Mouse (Mus musculus) heart, embryonic 14.5 days (tissue): ENCODE results near the gene Acvr2b. TPM values are rescaled to one million over a fixed set of nuclear protein-coding genes. Genes with fewer than 3 reads are reported as not detected.

Experiments used
- ATAC-seq: fragments of 200-750 bp; cut with Nextera tagmentation; 2 replicates; pipeline ENCODE4 v1.8.0; 2017; ENCODE audit warnings: low read depth, moderate TSS enrichment; ENCODE audit not compliant: insufficient number of reproducible peaks, insufficient read depth, low FRiP score
- H3K27ac ChIP-seq, 2 experiments: fragments of 200-500 bp in 1 of 2; fragments of 300-500 bp in 1 of 2; sonication (generic) in 1 of 2; replicated peaks in 1 of 2; 2 replicates each; pipeline ENCODE4 v1.5.1; 2012 to 2014; ENCODE audit warnings: low read depth in 2 of 2, low read length in 2 of 2, control low read depth in 1 of 2, mild to moderate bottlenecking in 1 of 2, mixed read lengths in 1 of 2; ENCODE audit not compliant: control insufficient read depth in 1 of 2, insufficient read depth in 1 of 2
- H3K27me3 ChIP-seq: fragments of 300-500 bp; sonication (generic); 2 replicates; pipeline ENCODE4 v1.6.1; 2014; ENCODE audit warnings: mild to moderate bottlenecking, low read length, control low read depth; ENCODE audit not compliant: control insufficient read depth, insufficient read depth
- H3K36me3 ChIP-seq: fragments of 300-500 bp; sonication (generic); 2 replicates; pipeline ENCODE4 v1.6.1; 2014; ENCODE audit warnings: mild to moderate bottlenecking, control low read depth, low read length, mixed read lengths; ENCODE audit not compliant: control insufficient read depth, insufficient read depth
- H3K4me1 ChIP-seq, 2 experiments: fragments of 200-500 bp in 1 of 2; fragments of 300-500 bp in 1 of 2; sonication (generic) in 1 of 2; 2 replicates each; pipeline ENCODE4 v1.6.1; 2012 to 2014; ENCODE audit warnings: low read length in 2 of 2, control low read depth in 1 of 2, mixed read lengths in 1 of 2; ENCODE audit not compliant: control insufficient read depth in 2 of 2, insufficient read depth in 2 of 2
- H3K4me2 ChIP-seq: fragments of 300-500 bp; sonication (generic); 2 replicates; pipeline ENCODE4 v1.6.1; 2014; ENCODE audit warnings: mild to moderate bottlenecking, low read length
- H3K4me3 ChIP-seq, 2 experiments: fragments of 200-500 bp in 1 of 2; fragments of 300-500 bp in 1 of 2; sonication (generic) in 1 of 2; 2 replicates each; pipeline ENCODE4 v1.5.1; 2012 to 2014; ENCODE audit warnings: low read length in 2 of 2, mild to moderate bottlenecking in 2 of 2, control low read depth in 1 of 2, low read depth in 1 of 2, moderate library complexity in 1 of 2; ENCODE audit not compliant: control insufficient read depth in 1 of 2, insufficient read depth in 1 of 2
- H3K9ac ChIP-seq: fragments of 300-500 bp; sonication (generic); 2 replicates; pipeline ENCODE4 v1.6.1; 2014; ENCODE audit warnings: mild to moderate bottlenecking, low read length
- H3K9me3 ChIP-seq: fragments of 300-500 bp; sonication (generic); 2 replicates; pipeline ENCODE4 v1.6.1; 2016; ENCODE audit warnings: low read length, control low read depth; ENCODE audit not compliant: control insufficient read depth
- WGBS: fragments of 180-500 bp; shearing (Covaris S2); extraction: QIAGEN DNeasy Blood & Tissue Kit; methylation state at CpG from one replicate; pipeline ENCODE4 v1.1.7; 2014; 5-methylcytosine and 5-hydroxymethylcytosine counted together
- polyA plus RNA-seq: library from polyadenylated mRNA; unstranded; fragments of >200 nt; fragmentation: Nextera tagmentation; extraction: Ambion mirVana; gene quantifications from 2 replicates; pipeline ENCODE4 v1.2.1, GENCODE M21; 2014

Gene Acvr2b
- polyA plus RNA-seq, 1 experiment from 2014 or later = 21.6 TPM

DNA sequence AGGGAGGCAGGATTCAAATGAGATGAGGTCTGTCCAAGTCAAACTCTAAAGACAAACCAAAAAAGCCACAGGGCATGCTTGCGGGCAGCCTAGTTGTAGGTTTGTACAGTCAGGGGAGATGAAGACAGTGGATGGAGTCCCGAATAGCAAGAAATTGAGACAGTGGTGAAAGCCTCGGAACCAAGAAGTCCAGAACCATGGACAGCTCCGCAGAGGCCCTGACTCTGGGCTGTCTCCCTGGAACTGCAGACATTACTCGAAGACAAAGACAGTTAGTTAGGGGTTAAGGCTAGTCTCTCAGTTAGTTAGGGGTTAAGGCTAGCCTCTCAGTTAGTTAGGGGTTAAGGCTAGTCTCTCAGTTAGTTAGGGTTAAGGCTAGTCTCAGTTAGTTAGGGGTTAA, 13.0 kb upstream of the Acvr2b start:
- H3K36me3 ChIP-seq = no peaks in the 10 kb centered on the region
- no peak overlapping the region for H3K4me2 ChIP-seq
- H3K27me3 ChIP-seq = no peaks in the 10 kb centered on the region
- 33% methylated on average over 5 of the region's 5 CpGs for WGBS
- no peak for ATAC-seq
- H3K4me3 ChIP-seq = no peak overlapping the region
- H3K9ac ChIP-seq = no peak overlapping the region
- H3K4me1 ChIP-seq = no peaks in the 10 kb centered on the region
- H3K27ac ChIP-seq = no peak overlapping the region
- H3K9me3 ChIP-seq = no peaks in the 10 kb centered on the region

- Histone ChIP-seq H3K4me1 (no peaks in the 10 kb centered on the region), H3K9ac (no peak overlapping the region), H3K4me2 (no peak overlapping the region), H3K36me3 (no peaks in the 10 kb centered on the region), H3K9me3 (no peaks in the 10 kb centered on the region), H3K27me3 (no peaks in the 10 kb centered on the region), H3K27ac (no peak overlapping the region), H3K4me3 (no peak overlapping the region)
- WGBS = 79% methylated on average over 2 of the region's 2 CpGs
- no peak for ATAC-seq
Measured at GRCm38 (mm10) chr9:119390214-119390613, 11.7 kb upstream of the Acvr2b start.

GRCm38 (mm10) chr9:119394808-119395207, 7.1 kb upstream of the Acvr2b start:
- no peak overlapping the region for H3K4me2 ChIP-seq
- no peaks in the 10 kb centered on the region for H3K4me1 ChIP-seq
- H3K9me3 ChIP-seq = no peaks in the 10 kb centered on the region
- H3K4me3 ChIP-seq = no peak overlapping the region
- WGBS = 63% methylated on average over 1 of the region's 1 CpGs
- H3K27ac ChIP-seq = no peak overlapping the region
- no peaks in the 10 kb centered on the region for H3K36me3 ChIP-seq
- H3K9ac ChIP-seq = no peak overlapping the region
- H3K27me3 ChIP-seq = no peaks in the 10 kb centered on the region
- ATAC-seq = no peak

- 5% methylated on average over 7 of the region's 7 CpGs for WGBS
- Histone ChIP-seq H3K36me3 (no peaks in the 10 kb centered on the region), H3K4me2 (peak overlapping the region; percentile 99), H3K9ac (peak overlapping the region; percentile 67), H3K9me3 (no peaks in the 10 kb centered on the region), H3K27me3 (no peaks in the 10 kb centered on the region), H3K4me3 (peak overlapping the region; percentile 60 to 87), H3K4me1 (peaks cover 5 to 14% of the 10 kb centered on the region in 2 experiments), H3K27ac (peak overlapping the region; percentile 41 to 43; a peak in 1 of 4 replicates)
- ATAC-seq = no peak
Measured at GRCm38 (mm10) chr9:119401351-119401750, 567 bp upstream of the Acvr2b start.

DNA sequence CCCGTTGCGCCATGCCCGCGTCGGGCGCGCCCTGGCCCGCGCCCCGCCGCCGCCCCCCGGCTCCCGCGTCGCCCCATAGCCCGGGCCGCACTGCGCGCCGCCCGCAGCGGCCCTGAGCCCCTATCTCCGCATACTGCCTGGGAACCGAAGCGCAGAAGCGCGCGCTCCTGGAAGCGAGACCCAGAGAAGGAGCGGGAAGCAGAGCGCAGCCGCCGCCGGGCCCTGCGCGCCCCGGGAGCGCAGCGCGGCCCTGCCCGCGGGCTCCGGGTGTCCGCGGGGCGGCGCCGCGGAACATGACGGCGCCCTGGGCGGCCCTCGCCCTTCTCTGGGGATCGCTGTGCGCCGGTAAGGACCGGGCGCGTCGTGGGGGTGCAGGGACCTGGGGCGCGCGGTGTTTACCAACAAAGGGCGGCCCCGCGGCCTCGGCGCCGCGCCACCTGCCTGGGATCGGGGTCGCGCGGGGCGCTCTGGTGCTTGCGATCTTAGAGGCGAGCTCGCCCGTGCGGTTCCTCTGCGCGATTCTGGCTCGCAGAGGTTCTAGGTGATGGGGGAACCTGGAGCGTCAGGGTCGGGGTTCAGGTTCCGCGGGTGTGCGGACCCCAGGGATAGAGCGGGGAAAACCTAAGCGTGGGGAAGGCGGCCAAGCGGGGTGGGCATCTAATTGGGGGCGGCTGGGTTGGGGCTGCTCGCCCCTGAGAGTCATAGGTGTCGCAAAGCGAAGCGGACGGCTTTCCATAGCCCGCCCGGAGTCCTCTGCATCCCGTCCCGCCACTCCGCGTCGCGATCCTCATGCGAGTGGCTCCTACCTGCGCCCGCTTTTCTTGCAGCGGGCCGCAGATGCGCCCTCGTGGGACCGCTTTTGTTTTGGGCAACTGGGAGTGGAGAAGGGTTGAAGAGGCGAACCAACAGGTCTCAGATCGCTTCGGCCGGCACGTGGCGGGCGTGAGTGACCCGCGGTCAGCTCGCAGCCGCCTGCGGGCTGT, 626 bp downstream of the Acvr2b start:
- peak overlapping the region; percentile 97 for H3K9ac ChIP-seq
- peak overlapping the region; percentile 99 for H3K4me2 ChIP-seq
- peak overlapping the region; percentile 94 to 98 for H3K27ac ChIP-seq
- H3K4me3 ChIP-seq = peak overlapping the region; percentile 79 to 87
- no peaks in the 10 kb centered on the region for H3K27me3 ChIP-seq
- H3K36me3 ChIP-seq = no peaks in the 10 kb centered on the region
- H3K4me1 ChIP-seq = peaks cover 5 to 16% of the 10 kb centered on the region in 2 experiments
- peak; percentile 27 for ATAC-seq
- WGBS = under 1% methylated on average over 111 of the region's 127 CpGs
- no peaks in the 10 kb centered on the region for H3K9me3 ChIP-seq

- H3K4me1 ChIP-seq = peaks cover 8 to 22% of the 10 kb centered on the region in 2 experiments
- peak overlapping the region; percentile 99 for H3K4me2 ChIP-seq
- under 1% methylated on average over 26 of the region's 26 CpGs for WGBS
- H3K9ac ChIP-seq = peak overlapping the region; percentile 97
- H3K9me3 ChIP-seq = no peaks in the 10 kb centered on the region
- no peaks in the 10 kb centered on the region for H3K36me3 ChIP-seq
- no peaks in the 10 kb centered on the region for H3K27me3 ChIP-seq
- H3K27ac ChIP-seq = peak overlapping the region in 1 of 2 experiments; percentile 98; a peak in 1 of 4 replicates
- ATAC-seq = no peak
- peak overlapping the region; percentile 79 to 87 for H3K4me3 ChIP-seq
Measured at GRCm38 (mm10) chr9:119403236-119403641, 1.3 kb downstream of the Acvr2b start.

DNA sequence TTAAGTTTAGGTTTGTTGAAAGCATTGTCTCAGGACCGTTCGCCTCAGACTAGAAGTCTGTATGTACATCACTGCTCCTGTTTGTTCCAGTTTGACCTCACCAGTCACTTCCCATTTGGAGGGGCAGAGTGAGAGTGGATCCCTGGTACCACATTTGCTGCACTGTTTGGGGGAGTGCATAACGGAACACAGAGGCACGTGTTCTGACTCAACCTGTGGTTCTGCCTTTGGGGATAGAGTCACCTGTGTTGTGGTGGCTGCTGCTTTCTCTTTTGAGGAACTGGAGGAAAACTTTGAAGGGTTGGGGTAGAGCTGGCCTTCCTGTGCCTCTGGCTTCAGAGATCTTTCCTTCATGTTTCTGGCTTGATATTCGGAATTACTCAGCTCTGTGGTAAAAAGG, 2.2 kb downstream of the Acvr2b start:
- no peaks in the 10 kb centered on the region for H3K9me3 ChIP-seq
- no peaks in the 10 kb centered on the region for H3K27me3 ChIP-seq
- no peaks in the 10 kb centered on the region for H3K36me3 ChIP-seq
- H3K4me2 ChIP-seq = peak overlapping the region; percentile 99
- H3K9ac ChIP-seq = peak overlapping the region; percentile 97; the same call in 1 of the 2 replicates
- peak overlapping the region in 1 of 2 experiments; percentile 87; a peak in 1 of 4 replicates for H3K4me3 ChIP-seq
- WGBS = 72% methylated on average over 5 of the region's 5 CpGs
- H3K27ac ChIP-seq = no peak overlapping the region
- ATAC-seq = no peak
- peaks cover 13 to 26% of the 10 kb centered on the region in 2 experiments for H3K4me1 ChIP-seq
